Mouse (Mus musculus) myocyte (in vitro differentiated cells): ENCODE measurements around the gene Lingo2.

ENCODE experiments used
- E2F4 ChIP-seq: IDR thresholded peaks from one replicate; pipeline ENCODE4 v1.6.1; 2011; ENCODE audit warnings: mild to moderate bottlenecking, control low read depth, moderate library complexity; ENCODE audit not compliant: insufficient read depth
- MAX ChIP-seq: IDR thresholded peaks from one replicate; pipeline ENCODE4 v1.6.1; 2011; ENCODE audit warnings: low read depth, mild to moderate bottlenecking, control low read depth
- MYOG ChIP-seq, 3 experiments: IDR thresholded peaks; one replicate each; pipeline ENCODE4 v1.6.1; 2011; ENCODE audit warnings: control low read depth in 2 of 3, low read depth in 2 of 3, mild to moderate bottlenecking in 2 of 3; ENCODE audit not compliant: insufficient read length in 2 of 3, control insufficient read depth in 1 of 3, insufficient read depth in 1 of 3
- POLR2A ChIP-seq: IDR thresholded peaks from one replicate; pipeline ENCODE4 v1.6.1; 2011; ENCODE audit warnings: low read depth, mild to moderate bottlenecking, control low read depth, moderate library complexity; ENCODE audit not compliant: insufficient read length
- USF1 ChIP-seq: IDR thresholded peaks from one replicate; pipeline ENCODE4 v1.6.1; 2011; ENCODE audit warnings: low read depth, mild to moderate bottlenecking, control low read depth, moderate library complexity

DNA sequence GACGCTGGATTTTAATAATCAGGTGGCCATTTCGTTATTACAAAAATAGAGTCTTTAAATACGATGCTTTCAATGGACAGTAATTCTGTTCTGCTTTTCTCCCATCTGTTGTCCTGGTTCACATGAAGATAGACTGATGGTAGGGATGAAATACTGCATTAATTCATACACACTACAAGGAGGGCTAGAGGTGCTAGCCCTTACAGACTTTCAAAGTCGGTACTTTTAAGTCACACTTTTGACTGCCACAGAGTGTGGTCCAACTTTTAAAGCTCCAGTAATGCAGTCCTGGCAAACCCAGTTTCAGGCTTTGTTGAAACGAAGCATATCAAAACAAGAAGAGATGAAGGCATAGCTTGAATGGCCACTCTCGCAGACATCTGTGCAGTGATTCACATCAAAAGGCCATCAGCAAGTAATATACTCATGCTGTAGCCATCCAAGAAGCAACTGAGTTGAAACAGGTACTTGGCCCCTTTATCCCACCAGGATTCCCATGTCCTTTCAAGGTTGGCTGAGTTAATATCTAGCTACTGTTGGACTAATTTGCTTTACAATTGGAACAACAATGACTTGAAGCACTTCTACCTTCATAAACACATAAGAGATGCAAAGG is 872.5 kb downstream of the Lingo2 start:
- no peak for TF ChIP-seq USF1
- TF ChIP-seq MYOG (IDR thresholded peaks at IDR 0.05; ENCODE audit: control insufficient read depth in 1 of 3, insufficient read depth in 1 of 3, insufficient read length in 2 of 3, low read depth in 2 of 3), result no peak
- no peak for TF ChIP-seq POLR2A
- TF ChIP-seq MAX, result no peak
- no peak for TF ChIP-seq E2F4
